Mouse (Mus musculus): ENCODE data around the gene Vmn2r120. TPM values are rescaled to one million over a fixed set of nuclear protein-coding genes. Genes with fewer than 3 reads are reported as not detected.
"Not testable (repeated sequence)": the region's sequence is repeated elsewhere in the genome, so short reads cannot be mapped to it uniquely, and the experiment has no call there.

Vmn2r120 gene
- not detected in 2 replicates for total RNA-seq (2017)

DNA sequence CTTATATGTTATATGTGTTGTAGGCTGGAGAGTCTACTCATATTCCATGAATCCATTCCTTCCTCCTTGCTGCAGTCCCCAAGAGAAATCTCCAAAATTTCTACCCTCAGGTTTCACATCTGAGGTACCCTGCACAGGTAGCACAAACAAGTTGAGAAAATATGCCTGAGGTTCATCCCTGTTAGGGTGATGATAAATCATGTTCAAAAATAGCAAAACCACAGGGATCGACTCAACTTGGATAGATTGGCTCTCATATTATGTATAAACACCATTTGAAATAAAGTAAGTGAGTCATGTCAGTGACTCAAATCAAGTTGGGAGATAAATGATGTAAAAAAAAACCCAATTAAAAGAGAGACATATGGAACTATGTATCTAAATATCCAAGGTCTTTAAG is at the start of gene Vmn2r120:
Gene Vmn2r120, minus strand, starts transcription at position 101 of the 400 bp plus-strand sequence.
- no peak for ATAC-seq (replicated peaks in 1 of 2; ENCODE audit: insufficient read depth in 1 of 2, low FRiP score in 2 of 2, low TSS enrichment in 1 of 2, low read depth in 1 of 2, poor library complexity in 2 of 2, severe bottlenecking in 2 of 2)

DNA sequence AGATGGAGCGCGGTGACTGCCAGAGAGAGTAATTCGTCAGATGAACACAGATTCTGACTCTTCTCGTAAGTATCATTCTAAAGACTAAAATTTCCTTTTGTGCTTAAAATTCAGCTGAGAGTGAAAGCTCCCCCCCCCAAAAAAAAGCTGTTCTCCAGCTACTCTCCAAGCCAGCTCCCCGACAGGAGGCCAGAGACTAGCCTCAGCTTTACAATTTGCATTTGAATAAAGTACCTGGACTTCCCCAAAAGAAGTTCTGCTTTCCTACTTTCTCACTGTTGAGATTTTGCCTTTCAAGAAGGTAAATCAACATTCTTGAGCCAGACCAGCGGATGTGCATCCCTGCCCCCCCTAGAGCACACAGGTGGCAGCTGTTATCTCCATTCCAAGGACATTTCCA is 42.0 kb upstream of the Vmn2r120 start:
- not testable (repeated sequence) for ATAC-seq (replicated peaks in 1 of 2; ENCODE audit: insufficient read depth in 1 of 2, low FRiP score in 2 of 2, low TSS enrichment in 1 of 2, low read depth in 1 of 2, poor library complexity in 2 of 2, severe bottlenecking in 2 of 2)

GRCm38 (mm10) chr17:57574075-57574705 is 28.9 kb upstream of the Vmn2r120 start:
- ATAC-seq (replicated peaks in 1 of 2; ENCODE audit: insufficient read depth in 1 of 2, low FRiP score in 2 of 2, low TSS enrichment in 1 of 2, low read depth in 1 of 2, poor library complexity in 2 of 2, severe bottlenecking in 2 of 2), result no peak

Other genes starting within 250 kb of the Vmn2r120 start
- gene Adgre1, start 186.8 kb downstream of the Vmn2r120 start, total RNA-seq (2017), result 3.5 and 5.6 TPM in 2 replicates
- not detected in 2 replicates for gene Gm21834, start 196.7 kb upstream of the Vmn2r120 start, total RNA-seq (2017)
- gene Cntnap5c, start 224.1 kb upstream of the Vmn2r120 start, total RNA-seq (2017), result not detected in 2 replicates

All from hematopoietic stem cell, adult 5-6 weeks (primary cell).